Mouse (Mus musculus) skeletal muscle tissue, postnatal 0 days (tissue): ENCODE data around the gene Sycp2l. TPM values are rescaled to one million over a fixed set of nuclear protein-coding genes. Genes with fewer than 3 reads are reported as not detected.

Source experiments
- polyA plus RNA-seq: library from polyadenylated mRNA; unstranded; fragments of >200 nt; fragmentation: Nextera tagmentation; extraction: Ambion mirVana; gene quantifications from 2 replicates; pipeline ENCODE4 v1.2.1, GENCODE M21; 2015

Gene Sycp2l
- not detected in 2 replicates for polyA plus RNA-seq

DNA sequence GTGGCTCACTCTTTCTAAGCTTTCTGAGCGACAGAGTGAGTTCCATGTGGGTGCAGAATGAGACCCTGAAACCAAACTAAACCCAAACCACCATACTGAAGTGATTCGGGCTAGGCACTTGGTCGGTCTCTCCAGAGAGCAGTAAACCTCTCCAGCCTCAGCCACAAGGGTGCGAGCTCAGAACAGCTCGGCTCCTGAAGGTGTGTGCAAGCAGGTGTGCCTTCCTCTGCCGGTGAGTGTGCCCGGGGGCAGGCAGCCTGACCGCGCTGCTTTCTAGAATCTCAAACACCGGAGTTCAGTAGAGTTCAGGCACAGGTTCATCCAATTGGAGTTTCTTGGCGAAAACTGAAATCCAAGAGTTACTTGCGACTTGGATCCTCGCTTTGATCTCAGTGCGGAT is at the start of gene Sycp2l:
TSS of gene Sycp2l (plus strand) at position 368 of the 400 bp plus-strand sequence.

GRCm38 (mm10) chr13:41079421-41079780 is 34.7 kb upstream of the Sycp2l start, which contains the start of gene Mak:
Mak (minus strand) TSS chr13:41079706.

DNA sequence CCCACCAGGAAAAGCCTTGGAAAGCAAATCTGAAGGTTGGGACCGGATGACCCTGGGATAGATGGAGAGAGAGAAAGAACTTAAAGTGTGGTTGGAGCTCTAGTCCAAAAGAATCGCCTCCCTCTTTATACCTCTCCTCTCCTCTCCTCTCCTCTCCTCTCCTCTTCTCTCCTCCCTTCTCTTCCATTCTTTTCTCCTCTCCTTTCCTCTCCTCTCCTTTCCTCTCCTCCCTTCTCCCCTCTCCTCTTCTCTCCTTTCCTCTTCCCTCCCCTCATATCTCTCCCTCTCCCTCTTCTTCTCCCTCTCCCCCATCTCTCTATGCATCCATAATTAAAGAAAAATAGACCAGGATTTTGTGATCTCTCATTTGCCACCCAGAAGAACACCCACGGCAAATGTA is 3.2 kb upstream of the Sycp2l start, which contains the start of gene Gcm2:
TSS of gene Gcm2 (minus strand) at position 101 of the 400 bp plus-strand sequence.

DNA sequence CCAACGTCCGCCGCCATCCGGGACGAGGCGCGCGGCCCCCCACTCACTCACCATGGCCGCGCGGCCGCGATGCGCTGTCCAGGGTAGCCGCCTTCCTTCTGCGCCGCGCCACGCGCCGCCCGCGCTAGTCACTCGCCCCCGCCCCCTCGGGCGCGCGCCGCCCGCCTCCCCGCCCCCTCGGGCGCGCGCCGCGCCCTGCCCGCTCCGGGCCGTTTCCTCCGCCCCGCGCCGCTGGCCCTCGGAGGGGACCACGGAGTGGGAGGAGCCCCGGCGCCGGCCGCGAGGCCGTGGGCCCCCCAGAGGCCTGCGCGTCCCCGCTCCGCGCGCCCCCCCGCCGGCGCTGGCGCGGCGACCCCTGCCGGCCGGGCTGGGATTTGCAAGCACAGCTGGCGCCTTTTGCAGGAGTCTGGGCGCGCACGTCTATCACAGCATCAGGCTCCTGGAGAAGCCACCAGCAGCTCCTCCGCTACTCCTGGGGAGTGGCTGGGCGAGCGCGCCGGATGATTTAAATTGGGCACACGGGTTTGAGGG is 106.3 kb downstream of the Sycp2l start, which contains the start of gene Elovl2:
TSS of gene Elovl2 (minus strand) at position 102 of the 531 bp plus-strand sequence.

Other genes starting within 250 kb of the Sycp2l start
- 47.1 and 50.7 TPM in 2 replicates for gene Pak1ip1, start 113.3 kb upstream of the Sycp2l start, polyA plus RNA-seq
- 151 and 159 TPM in 2 replicates for gene Tmem14c, start 98.0 kb upstream of the Sycp2l start, polyA plus RNA-seq
- gene Mak, start 34.6 kb upstream of the Sycp2l start, polyA plus RNA-seq = not detected in 2 replicates
- not detected in 2 replicates for gene Gcm2, start 3.3 kb upstream of the Sycp2l start, polyA plus RNA-seq
- 0.18 and 0.51 TPM in 2 replicates for gene Elovl2, start 106.1 kb downstream of the Sycp2l start, polyA plus RNA-seq
- 15.5 and 17.9 TPM in 2 replicates for gene Smim13, start 135.5 kb downstream of the Sycp2l start, polyA plus RNA-seq
- not detected in 2 replicates for gene Gm17364, start 159.7 kb downstream of the Sycp2l start, polyA plus RNA-seq